Comparison of ENCODE assay signal across 22 mouse cellular contexts in the genomic region with DNA sequence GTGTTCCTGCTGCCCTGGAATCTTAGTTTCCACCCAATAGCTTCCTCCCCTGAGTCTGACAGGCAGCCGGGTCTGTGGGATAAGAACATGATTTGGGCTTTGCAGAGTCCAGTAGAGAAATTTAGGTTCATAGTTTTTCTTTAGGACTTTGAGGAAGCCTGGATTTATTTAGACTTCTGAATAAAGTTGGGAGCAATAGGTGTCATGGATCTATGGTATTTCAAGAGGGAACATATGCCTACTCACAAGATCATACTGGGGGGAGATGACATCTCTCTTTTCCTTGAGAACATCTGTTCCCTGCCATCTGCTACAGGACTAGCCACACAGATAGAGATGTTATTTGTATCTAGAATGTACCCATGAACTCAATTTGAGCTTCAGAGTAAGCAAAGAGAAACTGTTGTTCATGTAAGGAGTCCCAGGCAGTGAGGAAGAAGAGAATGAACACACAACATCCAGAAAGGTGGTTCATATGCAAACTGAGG.
A peak's percentile ranks its signal among the peaks of the same experiment; 100 is the strongest.
DNase-seq lines count a peak whose midpoint lies in the region; ATAC-seq lines count a peak whose summit lies in the region.
"Had no signal": no experiment of that assay in that cellular context is flagged by ENCODE, and none has a peak within 500 bp of the region (broad histone marks: within the 10 kb centered on the region; RNA-seq: fewer than 3 reads in every experiment).

No protein-coding gene starts in this region.

- no peak for ATAC-seq in monocyte, adult 5-6 weeks (replicated peaks; ENCODE audit: insufficient number of reproducible peaks, low FRiP score, low TSS enrichment, poor library complexity, severe bottlenecking)
- ATAC-seq: CD4-positive, CD25-positive, alpha-beta regulatory T cell, adult 4 months; forebrain, embryonic 13.5 days; forebrain, embryonic 16.5 days; hindbrain, embryonic 16.5 days; intestine, embryonic 15.5 days had no signal

- DNase-seq in frontal cortex, postnatal 36 days (ENCODE audit: low spot score in 2 of 2), result peak; percentile 21 to 64
- no peak for DNase-seq in frontal cortex, postnatal 14 days (ENCODE audit: low spot score in 2 of 2)
- peak; percentile 20 to 22 for DNase-seq in left cerebral cortex, adult 18-20 months (ENCODE audit: low spot score in 2 of 2)
- DNase-seq in left cerebral cortex, postnatal 14 days (ENCODE audit: low spot score in 2 of 2), result no peak
- DNase-seq in right cerebral cortex, adult 2 months (ENCODE audit: low spot score in 2 of 2), result peak; percentile 18 to 19
- DNase-seq in right cerebral cortex, postnatal 14 days, result no peak
- DNase-seq: adrenal gland, adult 2 months; adrenal gland, postnatal 14 days; cerebellum, adult 11-12 months; cerebellum, adult 8-10 months; cerebellum, postnatal 10 days; cerebellum, postnatal 36 days; embryo, embryonic 11 days; gastrocnemius, postnatal 10 days; gastrocnemius, postnatal 36 days; heart, postnatal 36 days had no signal

- intact Hi-C loops in left cerebral cortex, postnatal 14 days (cut with DNase I), result no loop called here

Comparison
In these comparisons a context has a peak if more than half of its experiments do, and no peak if none do; other contexts are left out.
1. DNase-seq: peak in frontal cortex, postnatal 36 days (2 of 2), left cerebral cortex, adult 18-20 months (2 of 2) and right cerebral cortex, adult 2 months (2 of 2); none in frontal cortex, postnatal 14 days (0 of 2), left cerebral cortex, postnatal 14 days (0 of 2) and right cerebral cortex, postnatal 14 days (single experiment).